Mouse (Mus musculus) ovary, postnatal 10 days (tissue): ENCODE measurements around the gene Brwd1.
"Not testable (repeated sequence)": the region's sequence is repeated elsewhere in the genome, so short reads cannot be mapped to it uniquely, and the experiment has no call there.

Experiments
- DNase-seq: peaks from one replicate; pipeline ENCODE4 v3.0.0; 2022; ENCODE audit warnings: low spot score

Brwd1 gene

DNA sequence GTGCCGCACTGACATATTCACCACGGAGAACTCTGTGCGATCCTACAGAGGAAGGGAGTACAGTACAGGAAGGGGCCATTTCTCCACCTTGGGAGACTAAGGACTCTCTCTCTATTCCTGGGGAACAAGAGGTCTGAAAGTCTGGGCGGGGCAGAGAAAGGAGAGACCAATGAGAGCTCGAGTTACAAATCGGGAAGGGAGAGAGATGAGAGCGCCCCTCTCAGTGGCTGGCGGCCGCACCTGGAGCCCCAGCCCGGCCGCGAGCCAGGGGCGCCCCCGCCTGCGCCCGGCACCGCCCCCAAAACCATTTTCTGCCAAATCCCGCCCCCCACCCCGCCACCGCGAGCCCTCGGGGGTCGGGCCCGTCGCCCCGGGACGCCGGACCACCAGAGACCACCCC is 995 bp downstream of the Brwd1 start:
- peak; percentile 82 for DNase-seq

DNA sequence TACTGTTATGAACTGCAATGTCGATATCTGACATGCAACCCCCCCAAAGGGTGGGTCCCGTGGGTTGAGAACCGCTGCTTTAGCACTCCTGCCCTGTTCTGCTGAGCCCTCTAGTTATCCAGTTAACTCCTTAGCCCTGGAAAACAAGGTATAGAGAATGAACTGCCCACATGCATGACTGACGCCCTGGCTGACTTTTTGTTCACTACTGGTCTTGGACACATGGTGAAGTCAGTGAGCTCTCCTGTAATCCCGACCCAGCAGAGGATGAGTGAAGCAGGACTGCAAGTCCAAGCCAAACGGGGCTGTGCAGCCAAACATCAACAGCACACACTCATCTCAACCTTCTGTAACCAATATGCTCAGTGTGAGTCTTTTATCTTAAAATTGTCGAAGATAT is 1.8 kb downstream of the Brwd1 start:
- DNase-seq: no peak

DNA sequence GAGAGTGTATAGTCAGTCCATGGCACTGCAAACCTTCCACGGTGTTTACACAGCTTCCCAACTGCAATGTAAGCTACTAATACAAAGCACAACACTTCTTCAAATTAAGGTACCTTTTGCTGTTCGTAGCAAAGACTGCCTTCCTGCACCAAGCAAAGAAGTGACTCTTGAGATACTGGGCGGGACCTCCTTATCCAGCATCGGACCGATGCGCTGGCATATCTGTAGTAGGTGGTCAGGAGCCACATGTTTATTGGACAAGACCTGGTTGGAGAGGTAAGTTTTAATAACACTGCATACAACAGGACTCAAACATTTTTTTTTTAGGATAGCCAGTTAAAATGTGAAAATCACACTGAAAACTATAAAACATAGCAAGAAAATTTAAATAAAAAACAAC is 14.0 kb downstream of the Brwd1 start:
- no peak for DNase-seq

DNA sequence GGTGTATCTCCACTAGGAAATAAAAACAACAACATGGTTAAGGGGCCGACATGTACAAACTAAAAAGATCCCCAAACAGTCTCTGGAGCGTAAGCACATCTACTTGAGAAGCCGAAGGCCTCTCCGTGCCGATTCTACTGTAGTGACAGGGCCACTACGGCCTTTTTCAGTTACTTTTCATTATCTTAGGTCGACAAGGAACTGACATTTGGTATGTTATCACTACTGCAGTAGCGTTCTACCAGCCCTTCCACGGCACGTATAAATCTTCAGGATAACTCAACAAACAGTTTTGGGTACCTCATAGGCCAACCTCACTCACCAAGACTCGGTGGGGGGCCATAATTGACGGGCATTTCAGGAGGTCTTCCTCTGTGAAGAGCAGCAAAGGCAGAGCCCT is 16.2 kb downstream of the Brwd1 start:
- no peak for DNase-seq

DNA sequence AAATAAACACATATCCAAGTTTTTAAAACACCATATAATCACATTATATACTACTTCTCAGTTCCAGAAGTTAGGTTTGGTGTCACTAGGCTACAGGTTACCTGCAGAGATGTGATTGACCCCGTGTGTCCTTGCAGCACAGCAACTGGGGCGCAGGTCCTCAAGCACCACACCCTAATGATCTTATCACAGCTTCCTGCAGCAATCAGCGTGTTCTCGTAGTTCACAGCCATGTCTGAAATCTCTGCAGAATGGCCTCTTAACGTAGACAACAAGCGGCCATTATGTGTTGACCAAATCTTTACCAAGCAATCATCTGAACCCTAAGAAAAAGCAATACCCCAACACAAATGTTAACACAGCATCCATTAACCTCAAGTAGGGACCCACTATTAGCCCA is 17.7 kb downstream of the Brwd1 start:
- DNase-seq: no peak

DNA sequence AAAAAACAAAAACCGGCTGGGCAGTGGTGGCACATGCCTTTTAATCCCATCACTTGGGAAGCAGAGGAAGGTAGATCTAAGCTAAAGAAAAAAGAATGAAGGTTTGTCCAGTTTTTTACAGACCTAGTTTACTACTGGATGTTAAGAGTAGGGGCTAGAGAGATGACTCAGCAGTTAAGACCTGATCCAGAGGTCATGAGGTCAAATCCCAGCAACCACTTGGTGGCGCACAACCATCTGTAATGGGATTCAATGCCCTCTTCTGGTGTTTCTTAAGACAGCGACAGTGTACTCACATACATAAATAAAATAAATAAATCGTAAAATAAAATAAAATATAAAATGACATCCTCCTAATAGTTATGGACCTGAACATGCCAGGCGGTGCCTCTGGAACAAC is 38.2 kb downstream of the Brwd1 start:
- no peak for DNase-seq

DNA sequence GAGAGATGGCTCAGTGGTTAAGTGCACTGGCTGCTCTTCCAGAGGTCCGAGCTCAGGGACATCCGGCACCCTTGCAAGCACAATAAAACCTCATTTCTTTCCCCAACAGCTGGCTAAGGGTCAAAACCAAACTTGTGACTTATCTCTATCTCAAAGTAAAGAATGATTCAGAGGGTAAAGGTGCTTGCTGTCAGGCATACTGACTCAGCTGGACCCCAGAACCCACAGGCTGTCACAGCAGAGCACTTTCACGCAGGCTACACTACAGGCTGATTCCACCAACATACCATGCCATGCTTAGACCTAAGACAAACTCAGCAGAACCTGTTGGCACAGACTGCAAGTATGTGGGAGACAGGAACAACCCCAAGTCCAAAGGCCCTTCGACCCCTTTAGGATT is 41.6 kb downstream of the Brwd1 start:
- no peak for DNase-seq

DNA sequence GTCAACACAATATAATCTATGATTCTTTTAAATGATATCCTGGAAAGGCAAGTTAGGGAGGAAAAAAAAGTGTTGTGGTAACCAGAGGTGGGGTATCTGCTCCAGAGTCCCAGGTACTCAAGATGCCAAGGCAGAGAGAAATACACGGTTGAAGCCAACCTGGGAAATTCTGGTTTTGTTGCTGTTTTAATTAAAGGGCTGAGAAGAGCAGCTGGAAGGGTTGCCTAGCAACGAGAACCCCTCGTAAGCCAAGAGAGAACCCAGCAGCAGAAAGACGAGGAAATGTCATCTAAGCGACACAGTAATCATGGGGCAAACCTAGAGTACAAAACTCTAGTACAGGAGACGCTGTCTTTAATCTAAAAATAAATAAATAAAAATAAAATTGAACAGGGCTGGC is 42.8 kb downstream of the Brwd1 start:
- no peak for DNase-seq

DNA sequence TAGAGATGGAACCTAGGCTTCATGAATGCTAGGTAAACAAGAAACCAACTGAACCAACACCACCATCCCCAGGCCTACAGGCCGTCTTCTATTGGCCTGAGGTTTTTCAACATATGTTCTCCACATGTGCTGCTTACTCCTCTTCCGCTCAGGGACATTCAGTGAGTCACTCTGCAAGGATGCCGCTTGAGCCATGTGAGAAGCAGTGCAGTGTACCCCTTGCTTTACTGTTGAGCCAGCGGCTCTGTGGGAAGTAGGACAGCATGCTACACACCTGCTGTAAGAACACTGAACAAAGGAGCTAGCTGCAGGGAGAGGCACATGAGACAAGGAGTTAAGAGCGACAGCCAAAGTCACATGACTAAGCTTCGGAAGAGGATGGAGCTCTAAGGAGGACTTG is 47.9 kb downstream of the Brwd1 start:
- DNase-seq: no peak

DNA sequence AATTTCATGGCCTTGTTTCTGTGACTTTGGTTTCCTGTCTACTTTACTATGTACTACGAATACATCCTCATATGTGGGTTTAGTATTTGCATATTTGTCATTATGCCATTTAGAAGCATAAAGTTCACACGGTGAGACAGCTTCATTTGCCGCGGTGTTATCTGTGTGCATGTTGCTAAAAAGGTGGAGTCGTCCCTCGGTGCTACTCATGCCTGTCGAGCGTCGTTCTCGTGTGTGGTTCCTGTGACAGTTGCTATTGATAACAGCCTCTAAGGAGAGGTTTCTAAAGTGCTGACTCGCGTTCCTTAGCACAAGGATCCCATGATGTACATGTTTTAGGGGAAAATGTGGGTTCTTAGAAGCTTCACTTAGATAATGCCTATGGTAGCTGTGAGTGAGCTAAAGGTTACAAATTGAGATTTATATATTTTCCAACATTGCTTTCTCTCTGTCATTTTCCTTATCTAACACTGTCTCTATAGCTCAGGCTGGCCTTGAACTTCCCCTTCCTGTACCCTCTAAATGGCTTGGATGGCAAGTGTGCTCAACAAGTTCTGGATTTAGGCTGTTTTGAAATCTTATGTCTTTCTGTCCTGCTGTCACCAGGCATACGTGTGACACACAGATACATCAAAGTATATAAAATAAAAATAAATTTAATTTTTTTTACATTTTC is 49.8 kb downstream of the Brwd1 start:
- no peak for DNase-seq

DNA sequence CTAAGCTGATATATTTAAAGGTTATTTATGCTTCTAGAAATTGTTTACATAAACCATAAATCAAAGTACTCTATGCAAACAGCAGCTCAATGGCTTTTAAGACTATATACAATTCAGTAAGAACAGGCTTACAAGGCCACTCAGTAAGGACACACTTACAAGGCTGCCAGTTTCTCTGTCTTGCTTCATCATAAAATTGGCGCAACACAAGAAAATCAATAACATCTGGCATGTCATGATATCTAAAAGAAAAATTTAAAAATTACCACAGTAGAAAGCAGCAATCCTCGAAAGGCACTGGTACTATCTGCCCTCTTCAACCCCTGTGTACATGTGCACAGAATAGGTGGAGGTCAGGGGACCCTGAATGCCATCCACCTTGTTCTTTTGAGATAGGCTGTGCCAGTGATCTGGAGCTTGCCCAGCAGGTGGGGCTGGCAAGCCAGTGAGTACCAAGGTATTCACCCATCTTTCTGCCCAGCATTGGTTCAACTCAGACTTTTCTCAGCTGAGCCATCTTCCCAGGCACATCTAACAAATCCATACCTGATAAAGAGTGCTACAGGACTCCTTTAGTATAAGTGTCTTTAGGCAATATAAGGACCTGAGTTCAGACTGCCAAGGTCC is 51.7 kb downstream of the Brwd1 start:
- no peak for DNase-seq

DNA sequence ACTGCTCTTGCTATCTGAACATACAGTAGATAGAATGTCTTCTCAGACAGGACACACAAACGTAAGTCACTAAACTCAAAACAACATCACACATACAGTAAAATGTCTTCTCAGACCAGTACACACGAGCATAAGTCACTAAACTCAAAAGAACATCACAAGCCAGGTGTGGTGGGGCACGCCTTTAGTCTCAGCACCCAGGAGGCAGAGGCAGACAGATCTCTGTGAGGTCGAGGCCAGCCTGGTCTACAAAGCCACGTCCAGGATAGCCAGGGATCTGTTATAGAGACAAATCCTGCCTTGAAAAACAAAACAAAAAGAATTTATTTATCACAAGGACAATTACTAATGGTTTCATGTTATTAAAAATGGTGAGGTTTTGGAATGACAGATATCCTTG is 56.1 kb downstream of the Brwd1 start:
- no peak for DNase-seq

DNA sequence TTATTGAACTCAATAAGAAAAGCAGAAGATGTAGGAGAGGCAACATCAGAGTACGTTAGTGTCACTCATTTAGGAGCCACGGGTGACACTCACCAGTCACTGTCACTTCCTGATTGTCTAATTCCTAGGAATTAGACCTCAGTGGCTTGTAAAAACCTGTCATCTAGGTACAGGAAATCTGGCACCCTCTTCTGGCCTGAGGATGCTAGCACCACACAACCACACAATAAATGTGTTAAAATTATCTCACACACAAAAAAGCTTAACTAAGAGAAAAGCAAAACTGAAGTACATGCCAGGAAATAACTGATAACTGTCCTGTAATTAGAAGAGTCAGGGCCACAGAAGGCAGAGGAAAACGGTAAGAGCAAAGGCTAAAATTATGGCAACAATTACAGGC is 57.1 kb downstream of the Brwd1 start:
- DNase-seq: no peak

DNA sequence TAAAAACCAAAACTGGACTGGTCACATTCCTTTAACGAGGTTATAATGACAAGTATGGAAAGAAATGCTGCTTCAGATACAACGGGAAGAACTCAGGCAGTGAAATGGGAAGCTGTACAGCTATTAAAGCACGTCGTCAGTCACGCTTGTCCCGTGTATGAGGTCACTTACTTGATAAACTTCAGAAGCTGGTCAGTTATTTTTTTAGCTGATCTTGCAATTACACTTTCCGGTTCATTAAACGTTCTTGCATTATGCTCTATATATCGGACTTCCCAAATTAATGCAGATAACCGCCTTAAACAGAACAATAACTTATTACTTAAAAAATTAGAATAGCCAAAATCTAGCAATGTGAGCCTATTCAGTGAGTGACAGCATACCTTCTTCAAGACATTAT is 61.3 kb downstream of the Brwd1 start:
- DNase-seq: no peak

DNA sequence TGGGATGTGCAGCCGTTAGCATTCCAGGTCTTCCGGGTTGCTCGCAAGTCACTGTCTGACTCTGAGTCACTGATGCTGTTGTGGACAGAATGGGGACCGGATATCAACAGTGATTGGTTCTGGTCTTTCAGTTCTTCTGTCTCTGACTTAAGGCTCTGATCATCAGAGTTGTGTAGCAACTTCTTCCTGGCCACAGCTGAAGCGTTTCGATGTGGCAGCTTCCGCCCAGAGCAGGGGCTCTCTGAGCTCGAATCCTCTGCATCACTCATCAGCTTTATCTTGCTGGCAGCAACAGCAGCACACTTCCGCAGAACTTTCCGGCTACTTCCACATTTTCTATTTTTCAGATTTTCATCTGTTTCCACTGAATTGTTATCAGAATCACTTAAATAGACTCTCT is 73.2 kb downstream of the Brwd1 start:
- DNase-seq: not testable (repeated sequence)

DNA sequence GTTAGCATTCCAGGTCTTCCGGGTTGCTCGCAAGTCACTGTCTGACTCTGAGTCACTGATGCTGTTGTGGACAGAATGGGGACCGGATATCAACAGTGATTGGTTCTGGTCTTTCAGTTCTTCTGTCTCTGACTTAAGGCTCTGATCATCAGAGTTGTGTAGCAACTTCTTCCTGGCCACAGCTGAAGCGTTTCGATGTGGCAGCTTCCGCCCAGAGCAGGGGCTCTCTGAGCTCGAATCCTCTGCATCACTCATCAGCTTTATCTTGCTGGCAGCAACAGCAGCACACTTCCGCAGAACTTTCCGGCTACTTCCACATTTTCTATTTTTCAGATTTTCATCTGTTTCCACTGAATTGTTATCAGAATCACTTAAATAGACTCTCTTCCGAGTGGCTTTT is 78.0 kb downstream of the Brwd1 start:
- DNase-seq: not testable (repeated sequence)

DNA sequence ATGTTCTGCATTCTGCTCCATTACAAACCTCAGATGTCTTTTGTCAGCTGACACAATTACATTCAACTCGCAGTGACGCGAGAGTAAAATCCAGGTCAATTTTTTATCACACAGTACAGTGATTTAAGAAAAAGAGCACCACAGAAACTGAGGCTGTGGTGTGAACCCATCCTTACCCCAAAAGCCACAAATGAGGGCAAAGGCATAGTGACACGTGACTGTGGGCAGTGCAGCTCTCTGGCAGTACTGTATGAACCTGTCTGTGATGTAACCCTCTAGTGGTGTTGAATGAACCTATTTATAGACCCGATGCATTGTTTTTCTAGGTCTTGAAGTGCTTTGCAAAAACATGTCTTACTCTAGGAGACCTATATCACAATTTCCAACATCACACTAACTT is 83.0 kb downstream of the Brwd1 start:
- no peak for DNase-seq

DNA sequence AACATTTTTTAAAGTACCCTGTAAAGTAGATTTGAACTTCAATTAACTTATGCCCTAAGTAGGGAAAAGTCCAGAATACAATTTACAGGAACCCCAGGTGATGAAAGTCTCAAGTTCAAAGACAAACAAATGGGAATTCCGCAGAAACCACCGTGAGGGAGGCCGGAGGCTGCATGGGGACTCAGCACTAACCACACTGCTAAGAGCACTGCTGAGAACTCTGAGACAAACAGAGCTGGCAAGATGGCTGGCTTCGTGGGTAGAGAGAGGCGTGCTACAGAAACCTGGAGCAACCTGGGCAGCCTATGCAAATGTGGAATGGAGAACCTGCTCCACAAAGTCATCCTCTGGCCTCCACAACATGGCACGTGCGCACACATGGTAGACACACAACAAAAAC is 86.2 kb downstream of the Brwd1 start:
- DNase-seq: no peak

DNA sequence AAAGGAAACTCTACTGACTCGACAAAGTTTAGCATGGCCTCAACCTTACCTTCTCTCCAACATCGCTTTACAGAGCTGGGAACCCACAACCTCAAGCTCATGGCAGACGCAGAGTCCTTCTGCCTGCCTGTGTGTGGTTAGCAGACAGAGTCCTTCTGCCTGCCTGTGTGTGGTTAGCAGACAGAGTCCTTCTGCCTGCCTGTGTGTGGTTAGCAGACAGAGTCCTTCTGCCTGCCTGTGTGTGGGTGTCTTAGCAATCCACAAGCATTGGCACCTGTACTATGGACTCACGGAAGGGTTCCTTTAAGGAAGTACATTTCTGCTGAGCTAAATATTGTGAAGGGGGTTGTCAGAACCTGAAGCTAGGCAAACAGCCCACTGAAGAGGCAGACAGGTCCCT is 87.8 kb downstream of the Brwd1 start:
- DNase-seq: not testable (repeated sequence)

DNA sequence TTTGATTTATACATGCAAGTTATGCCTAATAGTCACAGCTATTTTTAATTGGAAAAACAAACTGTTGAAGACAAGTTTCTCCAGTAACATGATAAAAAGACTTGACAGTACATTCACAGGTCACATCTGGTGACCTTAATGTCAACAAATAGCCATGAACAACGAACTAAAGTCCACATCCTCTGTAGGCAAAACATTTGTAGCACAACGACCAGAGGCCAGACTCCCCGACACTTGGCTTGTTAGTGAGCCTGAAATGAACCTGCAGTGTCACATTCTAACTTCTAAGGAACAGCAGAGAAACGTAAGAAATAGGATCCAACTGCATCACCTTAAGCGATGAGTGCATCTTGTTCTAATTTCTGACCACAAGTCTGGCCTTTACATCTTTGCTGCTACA is 89.7 kb downstream of the Brwd1 start:
- DNase-seq: no peak

DNA sequence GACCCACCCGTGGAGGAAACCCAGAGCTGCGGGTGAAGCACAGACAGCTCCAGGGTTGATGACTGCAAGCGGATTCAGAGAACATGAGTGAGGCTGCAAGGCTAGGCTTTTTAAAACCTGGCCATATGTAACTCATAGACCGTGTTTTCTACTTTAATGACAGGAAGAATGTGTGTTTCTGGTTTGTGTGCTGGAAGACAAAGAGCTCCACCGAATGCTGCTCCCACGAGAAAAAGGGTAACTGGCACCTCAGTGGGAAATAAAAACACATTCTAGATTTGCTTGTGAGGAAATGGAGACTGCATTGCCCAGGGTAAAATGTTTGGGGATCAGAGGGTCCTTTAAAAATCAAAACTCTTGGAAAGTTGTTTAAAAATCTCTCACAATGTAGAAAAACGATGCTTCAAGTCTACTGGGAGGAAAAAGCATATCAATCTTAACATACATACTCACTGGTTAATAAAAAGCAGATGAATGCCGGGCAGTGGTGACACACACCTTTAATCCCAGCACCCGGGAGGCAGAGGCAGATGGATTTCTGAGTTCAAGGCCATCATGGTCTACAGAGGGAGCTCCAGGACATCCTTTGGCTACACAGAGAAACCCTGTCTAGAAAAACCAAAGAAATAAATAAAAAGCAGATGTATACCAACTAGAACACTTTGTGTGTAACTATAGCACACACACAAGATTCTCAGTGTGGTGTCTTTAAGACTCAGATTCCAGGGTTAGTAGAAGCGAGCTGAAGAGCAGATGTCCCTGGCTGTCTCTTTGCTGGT is 91.0 kb downstream of the Brwd1 start:
- no peak for DNase-seq

DNA sequence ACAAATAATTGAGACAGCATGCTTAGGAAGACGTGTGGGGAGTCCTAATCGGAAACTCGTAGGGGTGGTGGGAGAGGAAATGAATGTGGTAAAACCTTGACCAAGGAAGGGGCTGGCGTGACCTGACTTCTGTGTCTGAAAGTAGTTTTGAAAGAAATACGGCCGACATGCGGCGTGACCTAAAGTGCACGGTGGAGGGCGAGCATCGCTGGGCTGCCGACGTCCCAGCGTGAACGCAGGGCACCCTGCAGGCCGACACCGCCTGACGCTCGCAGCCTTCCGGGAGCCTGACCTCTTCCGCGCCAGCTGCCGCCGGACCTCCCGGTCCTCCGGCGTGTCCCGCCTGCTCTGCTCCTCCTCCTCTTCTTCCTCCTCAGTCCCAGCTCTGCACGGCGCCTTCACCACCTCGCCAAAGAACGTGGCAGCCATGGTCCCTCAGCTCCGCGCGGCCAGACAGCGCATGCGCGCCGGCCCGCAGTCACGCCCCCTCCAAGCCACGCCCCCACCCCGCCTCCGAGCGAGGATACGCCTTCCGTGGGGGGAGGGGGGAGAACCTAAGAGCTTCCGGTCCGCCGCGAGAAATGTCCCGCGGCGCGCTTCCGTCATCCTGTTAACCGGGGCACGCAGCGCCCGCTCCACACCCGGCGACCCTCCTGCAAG is 91.7 kb downstream of the Brwd1 start, which contains the start of gene Psmg1:
TSS of gene Psmg1 (minus strand) at position 499 of the 660 bp plus-strand sequence.
- DNase-seq: peak; percentile 98

DNA sequence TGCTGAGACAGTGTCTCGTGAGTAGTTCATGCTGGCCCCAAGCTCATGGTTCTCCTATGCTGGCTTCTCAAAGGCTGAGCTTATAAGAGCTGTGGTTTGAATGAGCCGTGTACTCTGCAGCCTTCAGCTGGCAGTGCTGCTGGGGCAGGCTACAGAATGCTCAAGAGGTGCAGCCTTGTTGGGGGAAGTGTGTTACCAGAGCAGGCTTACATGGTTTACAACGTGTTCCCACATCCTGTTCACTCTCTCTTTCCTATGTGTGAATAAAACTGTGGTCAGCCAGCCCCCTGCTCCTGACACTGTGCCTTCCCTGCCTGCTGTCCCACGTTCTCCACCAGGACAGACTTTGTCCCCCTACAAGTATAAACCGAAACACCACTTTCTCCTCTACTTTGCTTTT is 97.4 kb downstream of the Brwd1 start:
- DNase-seq: no peak
